Mouse (Mus musculus) left cerebral cortex, adult 2 months (tissue): ENCODE data around the gene Gna13. TPM values are rescaled to one million over a fixed set of nuclear protein-coding genes. Genes with fewer than 3 reads are reported as not detected.

Experiments
- DNase-seq, 2 experiments: peaks; one replicate each; pipeline ENCODE4 v3.0.0; 2021 to 2022; ENCODE audit warnings: low spot score in 2 of 2, mixed read lengths in 1 of 2; ENCODE audit errors: extremely low spot score in 1 of 2
- H3K27ac ChIP-seq: fragments of 200-600 bp; 2 replicates; pipeline ENCODE4 v1.8.1; 2022
- H3K4me3 ChIP-seq: fragments of 200-600 bp; 2 replicates; pipeline ENCODE4 v1.8.1; 2022
- CTCF ChIP-seq: fragments of 200-600 bp; IDR thresholded peaks from 2 replicates; pipeline ENCODE4 v1.8.1; 2022; ENCODE audit warnings: antibody characterized with exemption, mild to moderate bottlenecking, moderate library complexity
- intact Hi-C: fragments of 180-260 bp; cut with DNase I; formaldehyde crosslinking; loops from one replicate; pipeline ENCODE4 v1.15.1; 2025
- total RNA-seq, 2 experiments: library from RNA; stranded (reverse); gene quantifications; 2 replicates each; pipeline ENCODE4 v1.2.3; 2021

The Gna13 gene
- total RNA-seq, 2 experiments from 2014 or later: 45.0 to 47.7 TPM

DNA sequence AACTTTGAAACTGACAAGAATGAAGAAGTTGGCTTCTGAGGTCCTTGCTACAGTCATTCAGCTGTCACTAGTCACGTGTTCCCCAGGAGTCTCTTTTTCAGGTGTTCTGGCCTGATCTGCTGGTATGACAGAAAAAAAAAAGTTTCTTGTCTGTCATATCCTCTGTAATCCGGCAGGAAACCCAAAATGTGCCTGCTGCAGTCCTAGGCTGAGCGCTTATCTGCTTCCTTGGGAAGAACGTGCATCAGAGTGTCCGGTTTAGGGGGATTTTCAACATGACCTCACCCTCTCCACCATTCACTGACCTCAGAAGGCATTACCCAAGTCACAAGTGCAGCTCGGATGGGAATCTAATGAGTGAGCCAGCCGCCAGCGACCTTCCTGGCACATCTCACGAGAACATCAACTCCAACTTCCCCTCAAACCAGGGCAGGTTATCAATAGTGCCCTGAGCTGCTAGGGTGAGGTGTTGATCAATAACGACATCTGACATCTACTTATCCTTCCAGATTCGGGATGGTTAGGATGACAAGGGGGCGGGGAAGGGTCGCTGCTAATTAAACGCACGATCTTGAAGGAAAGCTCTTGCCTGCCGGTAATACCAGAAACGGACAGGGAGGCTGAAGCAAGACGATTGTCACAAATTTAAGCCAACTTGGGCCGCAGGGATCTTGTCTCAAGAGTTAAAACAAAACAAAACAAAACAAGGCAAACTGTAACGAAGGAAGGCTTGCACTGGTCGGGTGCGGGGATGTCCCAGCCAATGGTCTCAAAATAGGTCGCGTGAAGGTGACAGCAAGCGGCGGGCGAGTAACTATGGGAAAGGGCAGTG, 784 bp upstream of the Gna13 start:
- peak; percentile 20; the same call in 1 of the 2 replicates for TF ChIP-seq CTCF
- intact Hi-C loops: loop anchor here (2.0 to 5.0 kb wide), 3 partner anchors 63 to 440 kb away; partner anchors contain the start of genes Amz2 and Axin2
- Histone ChIP-seq H3K27ac (peak overlapping the region; percentile 96), H3K4me3 (peak overlapping the region; percentile 81)
- no peak for DNase-seq

DNA sequence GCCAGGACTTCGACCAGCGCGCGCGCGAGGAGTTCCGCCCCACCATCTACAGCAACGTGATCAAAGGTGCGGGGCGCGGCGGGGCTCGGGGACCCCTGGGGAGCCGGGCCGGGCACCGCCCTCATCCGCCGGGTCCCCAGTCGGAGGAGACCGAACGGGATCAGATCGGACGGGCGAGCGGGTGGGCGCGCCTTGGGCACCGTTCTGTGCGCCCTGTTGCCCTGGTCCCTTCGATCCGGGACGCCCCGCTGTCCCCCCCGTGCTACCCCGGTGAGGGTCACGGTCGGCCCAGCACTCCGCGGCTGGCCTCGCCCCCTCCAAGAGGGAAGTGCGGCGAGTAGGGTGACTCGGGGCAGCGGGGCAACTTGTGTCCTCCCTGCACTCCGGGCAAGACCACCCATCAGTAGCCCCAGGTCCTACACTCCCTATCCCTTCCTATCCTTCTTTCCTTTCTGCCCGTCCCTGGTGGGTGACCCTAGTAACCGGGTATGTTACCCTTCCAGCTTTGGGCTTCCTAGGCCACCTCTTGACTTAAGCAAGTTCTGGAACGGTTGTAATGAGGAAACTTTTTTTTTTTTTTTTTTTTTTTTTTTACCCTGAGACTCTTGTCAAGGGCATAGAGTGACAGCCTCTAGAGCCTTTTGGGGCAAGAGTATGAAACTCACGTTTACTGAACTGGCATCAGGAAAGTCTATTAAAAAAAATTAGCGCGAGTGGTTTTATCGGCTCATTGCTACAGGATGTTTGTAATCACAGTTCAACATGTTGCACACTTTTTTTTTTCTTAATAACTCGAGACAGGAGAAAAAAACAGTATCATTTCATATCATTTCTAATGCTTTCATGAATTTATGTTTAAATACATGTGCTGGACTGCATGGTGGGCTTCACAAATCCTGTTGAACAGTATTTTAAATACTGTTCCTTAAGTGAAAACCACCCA, 831 bp downstream of the Gna13 start:
- no peak for TF ChIP-seq CTCF
- intact Hi-C loops: loop anchor here (2.0 to 5.0 kb wide), 3 partner anchors 61 to 441 kb away; partner anchors contain the start of genes Amz2 and Axin2
- Histone ChIP-seq H3K27ac (peak overlapping the region; percentile 98), H3K4me3 (peak overlapping the region; percentile 81)
- peak in 1 of 2 experiments; percentile 28 for DNase-seq

DNA sequence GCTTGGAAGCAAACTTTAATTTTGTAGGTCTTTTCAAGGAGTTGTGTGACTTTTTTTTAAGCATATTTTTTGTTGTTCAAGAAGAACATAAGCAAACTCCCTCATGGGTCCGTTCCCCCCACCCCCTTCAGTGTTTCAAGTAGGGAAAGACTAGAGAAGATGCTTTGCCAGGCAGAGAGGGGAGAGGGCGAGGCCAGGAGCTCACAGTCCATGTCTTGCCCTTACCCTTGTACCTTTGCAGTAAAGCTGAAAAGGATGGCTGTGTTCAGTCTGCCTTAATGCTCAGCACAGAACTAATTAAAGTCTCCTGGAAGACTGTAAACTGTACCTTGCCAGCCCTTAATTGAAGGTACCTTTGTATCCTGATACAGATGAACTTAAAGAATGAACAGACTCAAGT, 1.7 kb downstream of the Gna13 start:
- DNase-seq: no peak
- TF ChIP-seq CTCF: no peak
- intact Hi-C loops: loop anchor here (5.0 kb wide), 1 partner anchor 442 kb away; the partner anchor contains the start of gene Axin2
- Histone ChIP-seq H3K4me3 (peak overlapping the region; percentile 81), H3K27ac (peak overlapping the region; percentile 47; the same call in 1 of the 2 replicates)

DNA sequence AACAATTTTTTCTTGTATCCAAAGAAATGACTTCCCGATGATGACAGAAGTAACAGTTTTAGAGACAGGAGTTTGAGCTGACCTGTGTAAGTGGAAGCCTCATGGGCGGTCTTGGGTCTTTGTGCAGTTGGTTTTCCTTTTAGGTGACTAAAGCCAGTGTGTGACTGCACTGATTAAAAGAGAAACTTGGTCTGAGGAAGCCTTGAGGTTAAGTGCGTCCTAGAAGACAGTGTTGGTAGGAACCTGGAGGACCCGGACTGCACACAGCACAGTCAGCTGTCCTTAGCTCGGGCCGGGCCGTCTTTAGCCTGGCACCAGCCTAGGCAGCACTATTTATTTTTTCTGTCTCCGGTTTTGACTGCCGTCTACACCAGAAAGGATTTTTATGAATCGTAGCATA, 2.2 kb downstream of the Gna13 start:
- peak overlapping the region; percentile 81 for H3K4me3 ChIP-seq
- no peak for DNase-seq
- intact Hi-C loops: loop anchor here (5.0 kb wide), 1 partner anchor 443 kb away; the partner anchor contains the start of gene Axin2
- peak overlapping the region; percentile 47; the same call in 1 of the 2 replicates for H3K27ac ChIP-seq
- TF ChIP-seq CTCF: no peak

DNA sequence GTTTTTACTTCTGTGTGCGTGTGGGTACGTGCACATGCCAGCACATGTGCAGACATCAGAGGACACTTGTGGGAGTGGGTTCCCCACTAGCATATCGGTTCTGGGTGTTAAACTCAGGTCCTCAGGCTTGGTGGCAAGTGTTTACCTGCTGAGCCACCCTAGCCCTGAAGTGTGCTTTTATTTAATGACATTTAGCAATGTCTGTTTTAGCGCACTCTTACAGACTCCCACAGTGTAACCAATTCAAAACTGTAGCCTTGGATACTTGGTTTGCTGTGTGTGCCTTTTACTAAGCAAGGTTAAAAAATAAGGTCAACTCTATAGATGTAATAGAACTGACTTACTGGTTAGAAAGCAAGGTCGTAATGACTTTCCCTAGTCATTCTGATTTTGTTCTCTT, 3.2 kb downstream of the Gna13 start:
- peak overlapping the region; percentile 15; the same call in 1 of the 2 replicates for H3K27ac ChIP-seq

DNA sequence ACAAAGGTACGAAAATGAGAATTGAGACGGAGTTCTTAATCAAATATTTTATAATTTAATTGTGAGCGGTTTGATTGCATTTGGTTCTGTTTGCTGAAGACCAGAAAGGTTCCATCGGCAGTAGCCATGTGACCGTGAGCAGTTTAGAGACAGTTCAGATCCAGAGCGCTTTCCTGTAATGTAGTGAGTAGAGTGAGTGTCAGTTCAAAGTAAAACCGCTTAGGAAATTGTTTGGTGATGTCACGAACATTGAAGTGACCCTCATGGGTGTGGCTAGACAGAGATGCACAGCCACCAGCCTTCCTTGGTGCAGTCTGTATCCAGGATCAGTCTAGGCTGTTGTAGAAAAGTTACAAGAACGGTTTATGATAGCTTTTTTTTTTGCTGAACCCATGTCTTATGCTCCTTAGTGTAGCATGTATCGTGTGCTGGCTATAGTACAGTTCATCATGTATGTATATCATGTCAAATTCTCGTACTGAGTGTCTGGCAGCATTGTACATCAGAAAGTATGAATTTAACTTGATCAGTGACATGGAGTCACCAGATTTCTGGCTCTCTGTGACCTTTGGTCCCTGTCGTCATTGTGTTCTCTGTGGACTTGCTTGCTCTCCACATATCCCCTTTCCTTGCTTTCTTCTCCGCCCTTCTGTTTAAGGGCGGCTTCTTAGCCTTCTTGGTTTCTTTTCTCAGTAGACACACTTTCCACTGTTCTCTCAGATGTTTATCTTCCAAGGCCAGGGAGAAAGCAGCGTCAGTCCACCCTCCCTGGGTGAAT, 4.4 kb downstream of the Gna13 start:
- no peak for DNase-seq
- Histone ChIP-seq H3K27ac (no peak overlapping the region), H3K4me3 (no peak overlapping the region)
- intact Hi-C loops: no loop called here
- TF ChIP-seq CTCF: no peak

More for the DNA sequence above, 3.2 kb downstream of the Gna13 start:
- peak overlapping the region; percentile 81 for H3K4me3 ChIP-seq
- no peak for TF ChIP-seq CTCF
- intact Hi-C loops: no loop called here
- no peak for DNase-seq

DNA sequence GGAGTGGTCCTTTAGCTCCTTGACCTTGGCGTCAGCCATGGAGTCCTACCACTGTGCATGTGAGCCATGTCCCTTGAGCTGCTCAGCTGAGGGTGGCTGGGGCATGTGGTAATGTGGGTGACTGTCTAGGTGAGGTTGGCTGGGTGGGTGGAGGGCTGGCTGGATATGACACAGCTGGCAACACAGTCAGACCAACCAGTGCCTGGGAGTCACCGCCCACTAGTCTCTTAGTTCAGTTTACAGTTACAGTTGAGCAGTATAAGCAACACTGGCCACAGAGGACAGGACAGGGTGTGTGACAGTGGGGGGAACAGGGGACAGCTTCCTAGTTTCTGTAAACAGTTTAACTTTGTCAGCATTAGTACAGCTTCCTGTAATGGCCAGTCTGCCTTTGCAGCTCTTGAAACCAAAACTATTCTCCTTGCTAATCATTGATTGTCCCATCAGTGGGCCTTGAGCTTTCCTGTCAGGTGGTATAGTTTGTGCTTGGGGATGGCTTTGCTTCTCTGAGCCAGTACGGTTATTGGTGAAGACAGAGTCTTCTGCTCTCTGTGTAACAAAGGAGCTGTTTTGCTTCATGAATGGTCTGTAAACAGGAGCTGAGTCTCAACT, 6.5 kb downstream of the Gna13 start:
- DNase-seq: no peak
- no peak for TF ChIP-seq CTCF
- Histone ChIP-seq H3K27ac (peak overlapping the region; percentile 57; the same call in 1 of the 2 replicates), H3K4me3 (no peak overlapping the region)
- intact Hi-C loops: no loop called here

DNA sequence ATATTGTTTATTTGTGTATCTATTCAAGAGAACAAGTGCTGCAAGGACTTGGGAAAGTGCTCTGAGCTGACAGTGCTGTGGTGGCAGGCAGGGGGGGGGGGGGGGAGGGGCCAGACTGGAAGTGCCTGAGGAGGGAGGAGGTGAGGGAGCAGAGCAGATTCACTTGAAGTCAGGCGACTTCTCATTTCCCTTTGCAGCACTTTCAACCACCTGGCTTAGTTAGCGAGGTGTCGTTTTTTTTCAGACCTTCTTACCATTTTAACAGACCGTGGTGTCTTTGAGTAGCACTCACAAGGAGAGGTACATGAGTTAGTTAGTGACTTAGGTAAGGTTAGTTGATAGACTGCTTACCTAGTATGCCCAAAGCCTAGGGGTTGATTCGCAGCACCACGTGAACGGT, 12.8 kb downstream of the Gna13 start:
- no peak for TF ChIP-seq CTCF
- Histone ChIP-seq H3K27ac (no peak overlapping the region), H3K4me3 (no peak overlapping the region)
- intact Hi-C loops: no loop called here
- DNase-seq: no peak

DNA sequence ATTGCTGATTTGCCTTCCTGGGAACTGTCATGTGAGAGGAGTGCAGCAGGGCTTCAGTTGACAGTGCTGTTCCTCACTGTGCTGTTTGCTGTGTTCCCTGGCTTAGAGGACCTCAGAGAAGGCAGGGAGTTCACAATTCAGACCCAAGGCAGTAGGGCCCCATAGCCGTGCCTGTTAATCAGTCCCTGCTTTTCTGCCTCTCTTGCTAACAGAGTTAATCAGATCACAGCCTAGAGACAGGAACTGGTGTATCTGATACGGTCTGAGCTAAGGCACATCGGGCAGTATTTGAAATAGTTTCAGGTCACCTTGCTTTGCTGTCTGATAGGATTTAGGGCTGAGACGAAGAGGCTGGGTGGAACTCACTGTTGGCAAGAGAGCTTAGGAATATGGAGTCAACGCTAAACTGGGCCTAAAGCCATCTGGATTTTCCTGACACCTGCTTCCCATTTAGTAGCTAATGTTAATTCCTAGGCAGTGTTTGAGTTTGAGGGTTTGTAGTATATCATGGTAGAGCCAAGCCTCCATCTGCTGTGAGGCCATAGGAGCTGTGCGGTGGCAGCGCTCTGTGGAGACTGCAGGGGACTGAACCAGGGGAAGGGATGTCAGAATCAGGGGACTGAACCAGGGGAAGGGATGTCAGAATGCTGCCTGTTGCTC, 14.0 kb downstream of the Gna13 start:
- Histone ChIP-seq H3K27ac (no peak overlapping the region), H3K4me3 (no peak overlapping the region)
- intact Hi-C loops: no loop called here
- no peak for TF ChIP-seq CTCF
- DNase-seq: no peak

DNA sequence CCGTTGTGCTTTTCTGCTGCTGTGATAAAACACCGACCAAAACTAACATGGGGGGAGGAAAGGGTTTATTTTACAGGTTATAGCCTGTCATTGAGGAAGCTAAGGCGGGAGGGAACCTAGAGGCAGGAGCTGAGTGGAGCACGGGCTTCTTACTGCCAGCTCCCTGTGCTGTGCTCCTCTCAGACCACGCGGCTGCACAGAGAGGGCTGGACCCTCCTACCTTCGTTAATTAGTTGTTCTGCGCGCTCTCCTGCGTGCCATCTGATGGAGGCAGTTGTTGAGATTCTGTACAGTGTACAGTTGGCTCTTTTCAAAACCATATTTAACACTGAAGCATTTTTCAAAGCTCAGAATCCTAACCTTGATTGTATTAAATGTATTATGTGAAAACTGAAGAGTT, 14.8 kb downstream of the Gna13 start:
- no peak overlapping the region for H3K27ac ChIP-seq
- no peak overlapping the region for H3K4me3 ChIP-seq
- intact Hi-C loops: no loop called here
- no peak for DNase-seq
- TF ChIP-seq CTCF: no peak
